ENCODE assay signal across 26 mouse cellular contexts in the genomic region with DNA sequence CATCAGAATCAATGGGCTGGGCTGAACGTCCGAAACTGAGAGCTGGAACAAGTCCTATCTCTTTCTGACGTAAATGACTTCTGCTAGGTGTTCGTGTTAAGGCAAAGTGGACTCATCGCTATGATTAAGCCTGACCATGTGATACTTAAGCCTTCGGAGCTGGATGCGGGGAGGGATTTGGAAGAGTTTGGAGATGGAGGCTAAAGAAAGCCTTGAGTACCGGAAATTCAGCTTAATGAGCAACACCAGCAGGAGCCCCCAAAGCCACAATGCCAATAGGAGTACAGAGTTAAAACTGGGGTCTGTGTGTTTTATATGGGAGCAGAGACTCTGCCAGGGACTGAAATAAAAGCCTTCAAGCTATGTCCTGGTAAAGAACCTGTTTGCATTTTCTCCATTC. TPM values are rescaled to one million over a fixed set of nuclear protein-coding genes. Genes with fewer than 3 reads are reported as not detected.
"Had no signal": no experiment of that assay in that cellular context is flagged by ENCODE, and none has a peak within 500 bp of the region (broad histone marks: within the 10 kb centered on the region; RNA-seq: fewer than 3 reads in every experiment).

No protein-coding gene starts in this region.

- DNase-seq: cerebellum, adult 9-11 months; cerebellum, postnatal 10 days; cerebellum, postnatal 14 days; cerebellum, postnatal 25 days; cerebellum, postnatal 36 days; embryo, embryonic 11 days; forebrain, postnatal 0 days; gastrocnemius, adult 2 months; gastrocnemius, postnatal 10 days; gastrocnemius, postnatal 14 days; gastrocnemius, postnatal 25 days; gastrocnemius, postnatal 36 days; heart, adult 11 months; heart, adult 18-20 months; heart, adult 2 months had no signal

- ATAC-seq: forebrain, embryonic 13.5 days; forebrain, embryonic 14.5 days; forebrain, embryonic 15.5 days; forebrain, embryonic 16.5 days; forebrain, postnatal 0 days had no signal

- H3K27ac ChIP-seq: embryonic facial prominence, embryonic 10.5 days; embryonic facial prominence, embryonic 12.5 days; embryonic facial prominence, embryonic 13.5 days; embryonic facial prominence, embryonic 15.5 days; forebrain, embryonic 10.5 days; forebrain, embryonic 12.5 days; forebrain, embryonic 13.5 days; forebrain, embryonic 15.5 days; gastrocnemius, adult 2 months; heart, adult 2 months had no signal

- H3K36me3 ChIP-seq: embryonic facial prominence, embryonic 10.5 days; embryonic facial prominence, embryonic 12.5 days; embryonic facial prominence, embryonic 13.5 days; embryonic facial prominence, embryonic 15.5 days; forebrain, embryonic 10.5 days; forebrain, embryonic 12.5 days; forebrain, embryonic 15.5 days had no signal

- H3K4me3 ChIP-seq: embryonic facial prominence, embryonic 10.5 days; embryonic facial prominence, embryonic 12.5 days; embryonic facial prominence, embryonic 13.5 days; embryonic facial prominence, embryonic 15.5 days; erythroblast, embryonic 14.5 days; forebrain, embryonic 10.5 days; forebrain, embryonic 12.5 days; forebrain, embryonic 13.5 days; forebrain, embryonic 15.5 days; gastrocnemius, adult 2 months; heart, adult 2 months had no signal

- H3K4me2 ChIP-seq: embryonic facial prominence, embryonic 12.5 days; embryonic facial prominence, embryonic 13.5 days; embryonic facial prominence, embryonic 15.5 days; forebrain, embryonic 12.5 days; forebrain, embryonic 13.5 days; forebrain, embryonic 15.5 days had no signal

- H3K9me3 ChIP-seq: embryonic facial prominence, embryonic 10.5 days; embryonic facial prominence, embryonic 12.5 days; embryonic facial prominence, embryonic 13.5 days; embryonic facial prominence, embryonic 15.5 days; forebrain, embryonic 10.5 days; forebrain, embryonic 12.5 days; forebrain, embryonic 13.5 days; forebrain, embryonic 15.5 days had no signal

- H3K4me1 ChIP-seq: embryonic facial prominence, embryonic 12.5 days; embryonic facial prominence, embryonic 13.5 days; embryonic facial prominence, embryonic 15.5 days had no signal

- H3K9ac ChIP-seq: embryonic facial prominence, embryonic 12.5 days; embryonic facial prominence, embryonic 13.5 days; embryonic facial prominence, embryonic 15.5 days; forebrain, embryonic 12.5 days; forebrain, embryonic 13.5 days; forebrain, embryonic 15.5 days; forebrain, postnatal 0 days had no signal

- H3K27me3 ChIP-seq: embryonic facial prominence, embryonic 12.5 days; embryonic facial prominence, embryonic 13.5 days; embryonic facial prominence, embryonic 15.5 days; forebrain, embryonic 12.5 days; forebrain, embryonic 13.5 days; forebrain, embryonic 15.5 days had no signal

RNA-seq across cellular contexts. Expression of a gene that starts 51.7 kb away (rescaled TPM):
- polyA plus RNA-seq: erythroblast, embryonic 14.5 days had no signal
